Mouse (Mus musculus) sigmoid colon, adult 10 weeks (tissue): ENCODE data around the gene Tbx5. TPM values are rescaled to one million over a fixed set of nuclear protein-coding genes. Genes with fewer than 3 reads are reported as not detected.

ENCODE experiments used
- polyA plus RNA-seq: library from polyadenylated mRNA; stranded (reverse); fragments of 350-450 nt; fragmentation: Illumina TruSeq; extraction: RNeasy Lipid Tissue Mini Kit (QIAGEN cat#74804); gene quantifications from one replicate; pipeline ENCODE4 v1.2.3, GENCODE M21; 2014; ENCODE audit warnings: low read depth, low replicate concordance

The Tbx5 gene
- not detected for polyA plus RNA-seq

GRCm38 (mm10) chr5:119832479-119832796 lies at the start of gene Tbx5:
TSS of gene Tbx5 (plus strand) at chr5:119832668.

Other genes with a start within 250 kb of the Tbx5 start
- gene Tbx3, start 162.0 kb upstream of the Tbx5 start, polyA plus RNA-seq, result 8.4 TPM